Mouse (Mus musculus) spleen, adult 10 weeks (tissue): ENCODE measurements around the gene Gm21834. TPM values are rescaled to one million over a fixed set of nuclear protein-coding genes. Genes with fewer than 3 reads are reported as not detected.

ENCODE experiments used
- polyA plus RNA-seq: library from polyadenylated mRNA; stranded (reverse); fragments of 350-450 nt; fragmentation: Illumina TruSeq; extraction: RNeasy Lipid Tissue Mini Kit (QIAGEN cat#74804); gene quantifications from one replicate; pipeline ENCODE4 v1.2.3, GENCODE M21; 2015; ENCODE audit warnings: low replicate concordance; ENCODE audit not compliant: insufficient read depth

Gene Gm21834
- not detected for polyA plus RNA-seq

DNA sequence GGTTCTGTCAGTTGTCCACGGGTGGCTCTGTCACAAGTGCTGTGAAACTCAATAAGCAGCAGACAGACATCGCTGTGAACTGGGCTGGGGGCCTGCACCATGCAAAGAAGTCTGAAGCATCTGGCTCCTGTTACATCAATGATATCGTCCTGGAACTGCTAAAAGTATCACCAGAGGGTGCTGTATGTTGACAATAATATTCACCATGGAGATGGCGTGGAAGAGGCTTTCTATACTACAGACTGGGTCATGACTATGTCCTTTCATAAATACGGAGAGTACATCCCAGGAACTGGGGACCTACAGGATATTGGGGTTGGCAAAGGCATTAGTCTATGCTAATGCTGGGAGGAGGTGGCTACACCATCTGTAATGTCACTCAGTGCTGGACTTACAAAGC, at the start of gene Gm21834:
Gene Gm21834 (minus strand): TSS at position 101 of the 400 bp plus-strand sequence.

DNA sequence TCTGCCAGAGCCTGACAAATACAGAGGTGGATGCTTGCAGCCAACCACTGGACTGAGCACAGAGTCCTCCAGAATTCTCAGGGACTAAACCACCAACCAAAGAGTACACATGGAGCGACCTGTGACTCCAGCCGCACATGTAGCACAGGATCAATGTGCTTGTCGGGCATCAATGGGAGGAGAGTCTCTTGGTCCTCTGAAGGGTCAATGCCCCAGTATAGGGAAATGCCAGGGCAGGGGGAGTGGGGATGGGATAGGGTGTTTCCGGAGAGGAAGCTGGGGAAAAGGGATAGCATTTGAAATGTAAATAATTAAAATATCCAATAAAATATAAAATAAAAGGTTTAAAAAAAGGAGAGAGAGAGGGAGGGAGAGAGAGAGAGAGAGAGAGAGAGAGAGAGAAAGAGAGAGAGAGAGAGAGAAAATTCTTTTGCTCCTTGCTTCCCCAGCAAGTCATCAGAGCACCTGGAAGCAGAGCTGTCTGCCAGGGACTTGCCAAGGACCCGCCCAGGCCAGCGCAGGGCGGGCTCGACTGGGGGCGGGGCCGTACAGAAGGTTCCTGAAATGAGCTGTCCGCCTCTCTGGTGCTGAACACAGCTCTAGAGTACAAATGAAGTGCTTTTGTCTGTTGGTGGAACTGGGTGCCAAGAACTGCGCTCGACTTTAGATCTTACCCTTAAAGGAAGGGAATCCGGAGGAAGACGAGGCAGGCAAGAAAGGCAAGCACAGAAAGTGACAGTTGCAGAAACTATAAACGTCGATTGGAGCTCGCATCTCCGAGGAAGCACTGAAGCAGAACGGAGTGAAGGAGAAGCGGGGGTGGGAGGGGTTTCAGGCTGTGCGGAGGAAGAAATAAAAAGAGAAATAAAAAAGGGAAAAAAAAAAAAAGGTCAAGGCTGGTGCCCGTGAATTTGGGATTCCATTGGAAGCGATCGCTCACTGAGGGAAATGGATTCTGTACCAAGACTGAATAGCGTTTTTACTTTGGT, 26.9 kb upstream of the Gm21834 start, which contains the start of gene Cntnap5c:
Gene Cntnap5c (plus strand): TSS at position 949 of the 989 bp plus-strand sequence.

Other genes with a start within 250 kb of the Gm21834 start
- not detected for gene Vmn2r120, start 196.7 kb downstream of the Gm21834 start, polyA plus RNA-seq
- not detected for gene Cntnap5c, start 27.4 kb upstream of the Gm21834 start, polyA plus RNA-seq